Mouse (Mus musculus) liver, postnatal 0 days (tissue): ENCODE results near the gene Vps35l.

Experiments
- CTCF ChIP-seq: sonication (generic); IDR thresholded peaks from 2 replicates; pipeline ENCODE4 v1.5.1; 2016; ENCODE audit warnings: antibody characterized with exemption, low read depth
- EP300 ChIP-seq: IDR thresholded peaks from 2 replicates; pipeline ENCODE4 v1.6.1; 2016; ENCODE audit warnings: antibody characterized with exemption, low read depth, mild to moderate bottlenecking

DNA sequence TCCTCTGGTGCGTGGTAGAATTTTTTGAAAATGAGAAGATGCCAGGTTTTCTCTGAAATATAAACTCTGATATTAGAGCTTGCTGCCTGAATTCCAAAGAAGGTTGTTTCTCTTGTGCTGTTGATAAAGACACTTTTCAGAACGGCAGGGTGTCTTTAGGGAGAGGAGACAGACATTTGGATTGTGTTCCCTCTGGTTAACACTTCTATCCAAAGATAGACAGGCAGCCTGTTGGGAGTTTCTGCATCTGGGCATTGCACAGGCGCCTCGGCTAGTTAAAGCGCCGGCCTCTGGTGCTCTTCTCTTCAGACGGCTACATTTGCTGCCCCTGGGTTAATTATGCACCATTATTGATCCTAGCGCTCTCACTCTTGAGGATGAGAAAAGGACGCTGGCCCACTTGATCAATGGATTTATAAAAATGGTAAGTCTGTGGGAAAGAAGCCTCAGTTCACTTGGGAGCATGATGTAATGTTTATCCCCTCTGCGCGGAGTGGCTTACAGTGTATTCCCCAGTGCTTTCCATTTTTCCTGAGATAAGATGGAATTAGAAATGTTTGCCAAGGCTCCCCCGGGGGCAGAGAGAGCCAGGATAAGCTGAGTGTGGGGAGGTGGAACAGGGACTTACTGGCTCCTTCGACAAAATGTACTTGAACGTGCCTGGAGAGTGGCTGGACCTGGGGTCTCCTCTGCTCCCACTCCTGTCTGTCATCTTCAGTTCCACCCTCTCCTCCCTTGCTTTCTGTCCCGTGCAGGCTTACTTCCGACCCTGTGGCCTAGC is 66.8 kb downstream of the Vps35l start:
- no peak for TF ChIP-seq CTCF
- TF ChIP-seq EP300 = no peak
